Mouse (Mus musculus): Measurements from ENCODE around the gene Gm20481.
"Not testable (repeated sequence)": the region's sequence is repeated elsewhere in the genome, so short reads cannot be mapped to it uniquely, and the experiment has no call there.

Gm20481 gene

GRCm38 (mm10) chr17:34952378-34953040, 17.2 kb upstream of the Gm20481 start:
- peak; percentile 55 for DNase-seq

- DNase-seq = no peak
These were observed 16.5 kb upstream of the Gm20481 start for GRCm38 (mm10) chr17:34953258-34953657.

GRCm38 (mm10) chr17:34953904-34954303, 15.8 kb upstream of the Gm20481 start:
- no peak for DNase-seq

- DNase-seq = no peak
These were observed 14.9 kb upstream of the Gm20481 start for GRCm38 (mm10) chr17:34954831-34955230.

GRCm38 (mm10) chr17:34955884-34956283, 13.8 kb upstream of the Gm20481 start:
- DNase-seq = no peak

- DNase-seq = no peak
These were observed 13.4 kb upstream of the Gm20481 start for GRCm38 (mm10) chr17:34956340-34956739.

- DNase-seq = not testable (repeated sequence)
These were observed 12.4 kb upstream of the Gm20481 start for GRCm38 (mm10) chr17:34957291-34957690.

- DNase-seq = not testable (repeated sequence)
These were observed 11.7 kb upstream of the Gm20481 start for GRCm38 (mm10) chr17:34957966-34958365.

GRCm38 (mm10) chr17:34958734-34959129, 11.0 kb upstream of the Gm20481 start:
- not testable (repeated sequence) for DNase-seq

- peak; percentile 79 for DNase-seq
These were observed 10.5 kb upstream of the Gm20481 start, which contains the start of gene Hspa1b for GRCm38 (mm10) chr17:34959130-34959778. Gene Hspa1b (minus strand): TSS chr17:34959238.

GRCm38 (mm10) chr17:34959881-34960515, 9.7 kb upstream of the Gm20481 start:
- no peak for DNase-seq

- DNase-seq = no peak
These were observed 8.8 kb upstream of the Gm20481 start for GRCm38 (mm10) chr17:34960702-34961493.

- no peak for DNase-seq
These were observed 7.6 kb upstream of the Gm20481 start for GRCm38 (mm10) chr17:34962125-34962524.

- DNase-seq = no peak
These were observed 6.9 kb upstream of the Gm20481 start for GRCm38 (mm10) chr17:34962841-34963240.

GRCm38 (mm10) chr17:34964640-34965049, 5.1 kb upstream of the Gm20481 start:
- DNase-seq = no peak

- no peak for DNase-seq
These were observed 4.1 kb upstream of the Gm20481 start for GRCm38 (mm10) chr17:34965627-34966026.

- not testable (repeated sequence) for DNase-seq
These were observed 1.1 kb downstream of the Gm20481 start for GRCm38 (mm10) chr17:34970850-34971249.

- DNase-seq = not testable (repeated sequence)
These were observed 2.0 kb downstream of the Gm20481 start for GRCm38 (mm10) chr17:34971694-34972068.

GRCm38 (mm10) chr17:34972069-34972749, 2.5 kb downstream of the Gm20481 start, which contains the start of the genes Hspa1a and Hspa1l:
Gene Hspa1a (minus strand): TSS chr17:34972156.
Gene Hspa1l (plus strand): TSS chr17:34972703.
- peak; percentile 82 for DNase-seq

GRCm38 (mm10) chr17:34975581-34976492, 6.1 kb downstream of the Gm20481 start:
- no peak for DNase-seq

GRCm38 (mm10) chr17:34977000-34977399, 7.3 kb downstream of the Gm20481 start:
- DNase-seq = no peak

Measured in cerebellum, adult 11-12 months (tissue).